Mouse (Mus musculus) MEL (cell line): ENCODE measurements around the gene Fam184b.

ENCODE experiments used
- CHD2 ChIP-seq: IDR thresholded peaks from 2 replicates; pipeline ENCODE4 v1.6.1; 2011; ENCODE audit warnings: low read length, improper control_type of control experiment
- CTCF ChIP-seq, 3 experiments: IDR thresholded peaks in 2 of 3; conservative IDR thresholded peaks in 1 of 3; 2 replicates each; pipeline ENCODE4 v1.5.1; 2011 to 2012; ENCODE audit warnings: low read length in 3 of 3, low read depth in 2 of 3, mild to moderate bottlenecking in 2 of 3, improper control_type of control experiment in 1 of 3, inconsistent platforms in 1 of 3, mixed read lengths in 1 of 3, moderate library complexity in 1 of 3; ENCODE audit not compliant: control insufficient read depth in 1 of 3, insufficient read depth in 1 of 3, poor library complexity in 1 of 3, severe bottlenecking in 1 of 3
- EP300 ChIP-seq, 2 experiments: IDR thresholded peaks; 2 replicates each; pipeline ENCODE4 v1.6.1; 2011; ENCODE audit warnings: improper control_type of control experiment in 2 of 2, low read length in 2 of 2, low read depth in 1 of 2, mild to moderate bottlenecking in 1 of 2
- ETS1 ChIP-seq: IDR thresholded peaks from 2 replicates; pipeline ENCODE4 v1.6.1; 2012; ENCODE audit warnings: low read depth, mild to moderate bottlenecking, inconsistent platforms, low read length, improper control_type of control experiment, moderate library complexity
- POLR2A ChIP-seq, 2 experiments: IDR thresholded peaks; 2 replicates each; pipeline ENCODE4 v1.6.1; 2011 to 2012; ENCODE audit warnings: low read length in 2 of 2, mild to moderate bottlenecking in 2 of 2, control low read depth in 1 of 2, improper control_type of control experiment in 1 of 2, low read depth in 1 of 2, moderate library complexity in 1 of 2; ENCODE audit not compliant: control insufficient read depth in 1 of 2, insufficient read depth in 1 of 2, poor library complexity in 1 of 2
- SIN3A ChIP-seq: IDR thresholded peaks from 2 replicates; pipeline ENCODE4 v1.6.1; 2012; ENCODE audit warnings: low read length, improper control_type of control experiment, inconsistent platforms
- ZNF384 ChIP-seq: IDR thresholded peaks from 2 replicates; pipeline ENCODE4 v1.6.1; 2012; ENCODE audit warnings: low read depth, mild to moderate bottlenecking, inconsistent platforms, low read length, improper control_type of control experiment

DNA sequence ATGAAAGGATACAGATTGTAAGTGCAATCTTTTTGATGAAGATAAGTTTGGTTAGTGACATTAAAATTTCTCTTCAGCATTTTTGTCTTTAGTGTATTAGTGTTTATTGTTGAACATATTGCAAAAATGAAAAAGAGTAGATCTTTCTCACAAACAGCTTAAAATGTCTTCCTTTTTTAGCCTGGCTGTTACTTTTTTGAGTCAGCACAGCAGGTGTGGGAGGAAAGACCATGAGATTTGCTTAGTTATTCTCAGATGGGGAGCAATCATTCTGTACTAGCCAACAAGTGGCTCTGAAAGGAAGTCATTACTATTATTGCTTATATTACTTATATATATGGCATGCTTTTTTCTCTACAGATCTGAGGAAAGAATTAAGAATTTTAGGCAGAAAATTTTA, 40.5 kb upstream of the Fam184b start:
- TF ChIP-seq CHD2 (no peak), ETS1 (no peak), POLR2A (IDR thresholded peaks at IDR 0.05; ENCODE audit: control insufficient read depth in 1 of 2, insufficient read depth in 1 of 2, low read depth in 1 of 2, low read length in 2 of 2, poor library complexity in 1 of 2) (no peak), ZNF384 (no peak), CTCF (IDR thresholded peaks at IDR 0.05 in 2 of 3, conservative IDR thresholded peaks at IDR 0.05 in 1 of 3; ENCODE audit: control insufficient read depth in 1 of 3, insufficient read depth in 1 of 3, low read depth in 2 of 3, low read length in 3 of 3, poor library complexity in 1 of 3, severe bottlenecking in 1 of 3) (no peak), SIN3A (no peak), EP300 (IDR thresholded peaks at IDR 0.05; ENCODE audit: low read depth in 1 of 2, low read length in 2 of 2) (no peak)
